Mouse (Mus musculus) CD4-positive, CD25-positive, alpha-beta regulatory T cell, adult 4 months (primary cell): ENCODE measurements around the gene Hip1r. TPM values are rescaled to one million over a fixed set of nuclear protein-coding genes. Genes with fewer than 3 reads are reported as not detected.
A peak's percentile ranks its signal among the peaks of the same experiment; 100 is the strongest.

Experiments
- ATAC-seq: one replicate; pipeline ENCODE4 v1.8.0; 2017
- polyA plus RNA-seq, 2 experiments: library from polyadenylated mRNA; unstranded; fragments of 100-300 nt; shearing (Covaris generic); gene quantifications; one replicate each; pipeline ENCODE4 v1.2.1; 2017

Hip1r gene
- polyA plus RNA-seq, 2 experiments from 2014 or later, result 11.0 to 12.1 TPM

- no peak for ATAC-seq
Observed at GRCm38 (mm10) chr5:124018651-124019050, 45.2 kb downstream of the Hip1r start.

GRCm38 (mm10) chr5:124019348-124020216 lies 46.2 kb downstream of the Hip1r start:
- ATAC-seq, result peak; percentile 61

GRCm38 (mm10) chr5:124021148-124021547 lies 47.7 kb downstream of the Hip1r start:
- ATAC-seq, result no peak

GRCm38 (mm10) chr5:124021701-124022100 lies 48.3 kb downstream of the Hip1r start:
- no peak for ATAC-seq

- ATAC-seq, result peak; percentile 77
Observed at GRCm38 (mm10) chr5:124022365-124022764, 48.9 kb downstream of the Hip1r start.

GRCm38 (mm10) chr5:124024677-124025076 lies 51.2 kb downstream of the Hip1r start:
- no peak for ATAC-seq

- no peak for ATAC-seq
Observed at GRCm38 (mm10) chr5:124025146-124025545, 51.7 kb downstream of the Hip1r start.

- ATAC-seq, result no peak
Observed at GRCm38 (mm10) chr5:124025587-124026441, 52.4 kb downstream of the Hip1r start.

- ATAC-seq, result no peak
Observed at GRCm38 (mm10) chr5:124026568-124026967, 53.1 kb downstream of the Hip1r start.

- no peak for ATAC-seq
Observed at GRCm38 (mm10) chr5:124027702-124028470, 54.5 kb downstream of the Hip1r start.

GRCm38 (mm10) chr5:124028680-124029079 lies 55.3 kb downstream of the Hip1r start:
- no peak for ATAC-seq

- no peak for ATAC-seq
Observed at GRCm38 (mm10) chr5:124029220-124030035, 56.0 kb downstream of the Hip1r start.

GRCm38 (mm10) chr5:124030386-124031067 lies 57.1 kb downstream of the Hip1r start:
- no peak for ATAC-seq

GRCm38 (mm10) chr5:124031068-124031955 lies 57.9 kb downstream of the Hip1r start:
- no peak for ATAC-seq

GRCm38 (mm10) chr5:124032001-124032508 lies 58.6 kb downstream of the Hip1r start, which contains the start of gene Vps37b:
Gene Vps37b, minus strand, starts transcription at chr5:124032270.
- ATAC-seq, result peak; percentile 54

GRCm38 (mm10) chr5:124034471-124034870 lies 61.0 kb downstream of the Hip1r start:
- ATAC-seq, result peak; percentile 68

GRCm38 (mm10) chr5:124035406-124035805 lies 62.0 kb downstream of the Hip1r start:
- no peak for ATAC-seq

- peak; percentile 47 for ATAC-seq
Observed at GRCm38 (mm10) chr5:124035806-124036205, 62.4 kb downstream of the Hip1r start.

GRCm38 (mm10) chr5:124036341-124036740 lies 62.9 kb downstream of the Hip1r start:
- peak; percentile 14 for ATAC-seq

- ATAC-seq, result no peak
Observed at GRCm38 (mm10) chr5:124036836-124037235, 63.4 kb downstream of the Hip1r start.
